Mouse (Mus musculus): ENCODE results near the gene Ptprt. TPM values are rescaled to one million over a fixed set of nuclear protein-coding genes. Genes with fewer than 3 reads are reported as not detected.

Gene Ptprt
- polyA plus RNA-seq, 1 experiment from 2014 or later, result 0.48 TPM

GRCm38 (mm10) chr2:161572201-161572600 lies 1088.7 kb downstream of the Ptprt start:
- Histone ChIP-seq H3K9ac (no peak overlapping the region), H3K4me1 (replicated peaks) (no peaks in the 10 kb centered on the region), H3K27me3 (no peaks in the 10 kb centered on the region), H3K9me3 (replicated peaks) (no peaks in the 10 kb centered on the region), H3K4me2 (no peak overlapping the region), H3K36me3 (replicated peaks) (no peaks in the 10 kb centered on the region), H3K27ac (replicated peaks) (no peak overlapping the region), H3K4me3 (replicated peaks) (no peak overlapping the region)
- no peak for ATAC-seq (ENCODE audit: insufficient read depth)

GRCm38 (mm10) chr2:161570236-161570995 lies 1090.5 kb downstream of the Ptprt start:
- 52% methylated on average over 10 of the region's 10 CpGs for WGBS (ENCODE audit: insufficient replicate concordance)
- Histone ChIP-seq H3K4me1 (replicated peaks) (no peaks in the 10 kb centered on the region), H3K27ac (replicated peaks) (no peak overlapping the region), H3K9me3 (replicated peaks) (no peaks in the 10 kb centered on the region), H3K9ac (no peak overlapping the region), H3K4me3 (replicated peaks) (no peak overlapping the region), H3K36me3 (replicated peaks) (no peaks in the 10 kb centered on the region), H3K27me3 (no peaks in the 10 kb centered on the region), H3K4me2 (no peak overlapping the region)
- ATAC-seq (ENCODE audit: insufficient read depth), result no peak

- no peaks in the 10 kb centered on the region for H3K36me3 ChIP-seq (replicated peaks)
- 52% methylated on average over 2 of the region's 2 CpGs for WGBS (ENCODE audit: insufficient replicate concordance)
- no peak for ATAC-seq (ENCODE audit: insufficient read depth)
- no peak overlapping the region for H3K27ac ChIP-seq (replicated peaks)
- H3K4me2 ChIP-seq, result no peak overlapping the region
- no peaks in the 10 kb centered on the region for H3K27me3 ChIP-seq
- H3K9ac ChIP-seq, result no peak overlapping the region
- no peaks in the 10 kb centered on the region for H3K4me1 ChIP-seq (replicated peaks)
- no peak overlapping the region for H3K4me3 ChIP-seq (replicated peaks)
- no peaks in the 10 kb centered on the region for H3K9me3 ChIP-seq (replicated peaks)
These were observed 1099.4 kb downstream of the Ptprt start for GRCm38 (mm10) chr2:161561502-161561901.

GRCm38 (mm10) chr2:161557874-161558273 lies 1103.1 kb downstream of the Ptprt start:
- Histone ChIP-seq H3K4me3 (replicated peaks) (no peak overlapping the region), H3K9ac (no peak overlapping the region), H3K36me3 (replicated peaks) (no peaks in the 10 kb centered on the region), H3K27ac (replicated peaks) (no peak overlapping the region), H3K27me3 (no peaks in the 10 kb centered on the region), H3K4me2 (no peak overlapping the region), H3K9me3 (replicated peaks) (no peaks in the 10 kb centered on the region), H3K4me1 (replicated peaks) (no peaks in the 10 kb centered on the region)
- 56% methylated on average over 4 of the region's 4 CpGs for WGBS (ENCODE audit: insufficient replicate concordance)
- ATAC-seq (ENCODE audit: insufficient read depth), result no peak

- ATAC-seq (ENCODE audit: insufficient read depth), result no peak
- no peak overlapping the region for H3K9ac ChIP-seq
- H3K4me3 ChIP-seq (replicated peaks), result no peak overlapping the region
- H3K9me3 ChIP-seq (replicated peaks), result no peaks in the 10 kb centered on the region
- H3K4me1 ChIP-seq (replicated peaks), result no peaks in the 10 kb centered on the region
- no peaks in the 10 kb centered on the region for H3K27me3 ChIP-seq
- no peak overlapping the region for H3K27ac ChIP-seq (replicated peaks)
- no peaks in the 10 kb centered on the region for H3K36me3 ChIP-seq (replicated peaks)
- 61% methylated on average over 9 of the region's 9 CpGs for WGBS (ENCODE audit: insufficient replicate concordance)
- no peak overlapping the region for H3K4me2 ChIP-seq
These were observed 1107.3 kb downstream of the Ptprt start for GRCm38 (mm10) chr2:161553651-161554050.

- 60% methylated on average over 2 of the region's 2 CpGs for WGBS (ENCODE audit: insufficient replicate concordance)
- H3K9me3 ChIP-seq (replicated peaks), result no peaks in the 10 kb centered on the region
- no peaks in the 10 kb centered on the region for H3K27me3 ChIP-seq
- H3K4me1 ChIP-seq (replicated peaks), result no peaks in the 10 kb centered on the region
- H3K36me3 ChIP-seq (replicated peaks), result no peaks in the 10 kb centered on the region
- H3K9ac ChIP-seq, result no peak overlapping the region
- no peak overlapping the region for H3K4me2 ChIP-seq
- H3K4me3 ChIP-seq (replicated peaks), result no peak overlapping the region
- no peak overlapping the region for H3K27ac ChIP-seq (replicated peaks)
- no peak for ATAC-seq (ENCODE audit: insufficient read depth)
These were observed 1108.9 kb downstream of the Ptprt start for GRCm38 (mm10) chr2:161552011-161552410.

GRCm38 (mm10) chr2:161549577-161549976 lies 1111.4 kb downstream of the Ptprt start:
- Histone ChIP-seq H3K27me3 (no peaks in the 10 kb centered on the region), H3K4me1 (replicated peaks) (no peaks in the 10 kb centered on the region), H3K27ac (replicated peaks) (no peak overlapping the region), H3K36me3 (replicated peaks) (no peaks in the 10 kb centered on the region), H3K9ac (no peak overlapping the region), H3K4me2 (no peak overlapping the region), H3K9me3 (replicated peaks) (no peaks in the 10 kb centered on the region), H3K4me3 (replicated peaks) (no peak overlapping the region)
- no peak for ATAC-seq (ENCODE audit: insufficient read depth)
- 51% methylated on average over 5 of the region's 5 CpGs for WGBS (ENCODE audit: insufficient replicate concordance)

- 68% methylated on average over 5 of the region's 5 CpGs for WGBS (ENCODE audit: insufficient replicate concordance)
- Histone ChIP-seq H3K36me3 (replicated peaks) (no peaks in the 10 kb centered on the region), H3K27me3 (no peaks in the 10 kb centered on the region), H3K9me3 (replicated peaks) (no peaks in the 10 kb centered on the region), H3K9ac (no peak overlapping the region), H3K4me3 (replicated peaks) (no peak overlapping the region), H3K27ac (replicated peaks) (no peak overlapping the region), H3K4me2 (no peak overlapping the region), H3K4me1 (replicated peaks) (no peaks in the 10 kb centered on the region)
- ATAC-seq (ENCODE audit: insufficient read depth), result no peak
These were observed 1113.6 kb downstream of the Ptprt start for GRCm38 (mm10) chr2:161547318-161547717.

GRCm38 (mm10) chr2:161545406-161545805 lies 1115.5 kb downstream of the Ptprt start:
- ATAC-seq (ENCODE audit: insufficient read depth), result no peak

GRCm38 (mm10) chr2:161534151-161534550 lies 1126.8 kb downstream of the Ptprt start:
- Histone ChIP-seq H3K4me3 (replicated peaks) (no peak overlapping the region), H3K27me3 (no peaks in the 10 kb centered on the region), H3K27ac (replicated peaks) (no peak overlapping the region), H3K36me3 (replicated peaks) (no peaks in the 10 kb centered on the region), H3K4me2 (no peak overlapping the region), H3K4me1 (replicated peaks) (no peaks in the 10 kb centered on the region), H3K9me3 (replicated peaks) (0 out of 2 replicates have a peak, but pooled peaks cover 3% of the 10 kb centered on the region), H3K9ac (no peak overlapping the region)
- 63% methylated on average over 7 of the region's 7 CpGs for WGBS (ENCODE audit: insufficient replicate concordance)
- ATAC-seq (ENCODE audit: insufficient read depth), result no peak

More at GRCm38 (mm10) chr2:161545406-161545805, 1115.5 kb downstream of the Ptprt start:
- no peaks in the 10 kb centered on the region for H3K36me3 ChIP-seq (replicated peaks)
- H3K9ac ChIP-seq, result no peak overlapping the region
- no peak overlapping the region for H3K4me3 ChIP-seq (replicated peaks)
- no peaks in the 10 kb centered on the region for H3K4me1 ChIP-seq (replicated peaks)
- H3K27ac ChIP-seq (replicated peaks), result no peak overlapping the region
- H3K4me2 ChIP-seq, result no peak overlapping the region
- WGBS (ENCODE audit: insufficient replicate concordance), result 56% methylated on average over 4 of the region's 4 CpGs
- no peaks in the 10 kb centered on the region for H3K27me3 ChIP-seq
- H3K9me3 ChIP-seq (replicated peaks), result no peaks in the 10 kb centered on the region

- H3K27ac ChIP-seq (replicated peaks), result no peak overlapping the region
- ATAC-seq (ENCODE audit: insufficient read depth), result no peak
- H3K4me2 ChIP-seq, result no peak overlapping the region
- H3K4me3 ChIP-seq (replicated peaks), result no peak overlapping the region
- WGBS (ENCODE audit: insufficient replicate concordance), result 42% methylated on average over 1 of the region's 1 CpGs
- H3K27me3 ChIP-seq, result no peaks in the 10 kb centered on the region
- no peaks in the 10 kb centered on the region for H3K4me1 ChIP-seq (replicated peaks)
- H3K9ac ChIP-seq, result no peak overlapping the region
- H3K9me3 ChIP-seq (replicated peaks), result 0 out of 2 replicates have a peak, but pooled peaks cover 3% of the 10 kb centered on the region
- no peaks in the 10 kb centered on the region for H3K36me3 ChIP-seq (replicated peaks)
These were observed 1133.8 kb downstream of the Ptprt start for GRCm38 (mm10) chr2:161527192-161527591.

GRCm38 (mm10) chr2:161519671-161520070 lies 1141.3 kb downstream of the Ptprt start:
- H3K9me3 ChIP-seq (replicated peaks), result no peaks in the 10 kb centered on the region
- H3K27ac ChIP-seq (replicated peaks), result no peak overlapping the region
- H3K4me2 ChIP-seq, result no peak overlapping the region
- H3K27me3 ChIP-seq, result no peaks in the 10 kb centered on the region
- ATAC-seq (ENCODE audit: insufficient read depth), result no peak
- no peaks in the 10 kb centered on the region for H3K36me3 ChIP-seq (replicated peaks)
- no peak overlapping the region for H3K4me3 ChIP-seq (replicated peaks)
- H3K9ac ChIP-seq, result no peak overlapping the region
- no peaks in the 10 kb centered on the region for H3K4me1 ChIP-seq (replicated peaks)
- WGBS (ENCODE audit: insufficient replicate concordance), result 31% methylated on average over 2 of the region's 2 CpGs

Data from liver, embryonic 15.5 days (tissue).